Mouse (Mus musculus): ENCODE data around the gene Phospho2.

Phospho2 gene

GRCm38 (mm10) chr2:69823129-69823677, 33.8 kb downstream of the Phospho2 start:
- ATAC-seq (ENCODE audit: low TSS enrichment), result peak; percentile 68

GRCm38 (mm10) chr2:69825898-69826297, 36.5 kb downstream of the Phospho2 start:
- ATAC-seq (ENCODE audit: low TSS enrichment), result no peak

DNA sequence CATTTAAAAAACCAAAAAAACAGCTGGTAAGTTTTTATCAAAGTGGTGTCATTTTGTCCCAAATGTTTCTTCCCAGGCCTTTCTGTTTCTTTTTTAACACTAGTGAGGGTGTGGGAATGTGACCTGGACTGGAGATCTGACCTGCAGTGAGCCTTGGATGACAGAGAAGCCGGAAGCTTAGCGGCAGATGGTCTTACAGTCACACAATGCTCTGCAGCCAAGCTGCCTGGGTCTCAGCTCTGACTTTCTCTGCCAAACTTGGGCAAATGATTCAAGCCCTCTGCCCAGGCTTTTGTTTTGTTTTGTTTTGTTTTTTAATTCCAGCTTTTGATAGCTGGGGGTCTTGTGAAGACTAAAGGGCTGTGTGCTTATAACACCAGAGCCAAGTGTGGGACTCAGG, 37.0 kb downstream of the Phospho2 start:
- no peak for ATAC-seq (ENCODE audit: low TSS enrichment)

DNA sequence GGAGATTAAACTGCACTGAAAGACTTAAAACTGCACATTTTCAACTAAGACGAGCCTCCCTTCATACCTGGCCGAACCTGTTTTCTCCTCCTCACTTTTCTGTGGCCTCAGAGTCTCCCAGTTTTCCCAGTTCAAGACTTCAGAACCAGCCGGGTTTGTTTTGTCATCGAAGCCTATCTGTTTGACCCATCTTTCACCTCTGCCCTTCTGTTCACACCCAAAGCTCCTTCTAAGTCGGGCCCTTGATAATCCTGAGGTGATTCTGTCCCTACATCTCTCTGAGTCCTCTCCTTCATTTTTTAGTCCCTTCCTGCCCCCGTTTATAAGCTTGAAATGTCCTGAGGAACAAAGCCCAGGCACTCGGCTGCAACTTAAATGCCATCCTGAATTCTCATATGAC, 38.6 kb downstream of the Phospho2 start:
- ATAC-seq (ENCODE audit: low TSS enrichment), result no peak

GRCm38 (mm10) chr2:69829680-69830079, 40.3 kb downstream of the Phospho2 start:
- ATAC-seq (ENCODE audit: low TSS enrichment), result no peak

DNA sequence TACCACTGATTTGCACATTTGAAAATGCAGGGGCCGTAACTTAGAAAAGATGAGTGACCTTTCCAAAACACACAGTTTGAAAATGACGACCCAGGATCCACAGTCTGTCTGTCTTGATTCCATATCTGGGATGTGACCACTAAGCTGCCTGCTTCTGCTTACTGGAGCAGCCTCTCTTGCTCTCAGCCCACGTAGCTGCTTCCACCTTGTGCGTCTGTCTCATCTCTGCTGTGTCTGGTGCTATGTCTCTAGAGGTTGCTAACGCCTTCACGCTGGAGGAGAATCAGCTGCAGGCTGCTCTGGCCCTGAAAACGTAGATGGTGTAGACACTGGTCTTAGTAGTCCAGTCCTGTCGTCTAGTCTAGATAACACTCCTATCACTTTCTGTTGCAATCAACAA, 40.7 kb downstream of the Phospho2 start:
- peak; percentile 78; the same call in 1 of the 2 replicates for ATAC-seq (ENCODE audit: low TSS enrichment)

- ATAC-seq (ENCODE audit: low TSS enrichment), result no peak
Observed at GRCm38 (mm10) chr2:69837244-69837967, 48.0 kb downstream of the Phospho2 start.

DNA sequence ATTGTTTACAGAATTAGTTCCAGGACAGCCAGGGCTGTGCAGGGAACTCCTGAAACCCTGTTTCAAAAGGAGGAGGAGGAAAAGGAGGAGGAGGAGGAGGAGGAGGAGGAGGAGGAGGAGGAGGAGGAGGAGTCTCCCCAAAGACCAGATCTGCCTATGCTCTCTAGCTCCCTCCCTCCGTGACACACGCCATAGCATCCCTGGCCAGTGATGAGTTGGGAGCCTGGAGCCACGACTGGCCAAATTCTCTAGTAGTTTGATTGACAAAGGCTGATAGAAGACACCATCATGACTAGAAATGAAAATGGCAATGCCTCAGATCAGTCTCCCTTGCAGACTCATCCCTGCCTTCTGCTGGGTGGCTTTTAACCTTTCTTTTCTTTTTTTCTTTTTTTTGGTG, 48.6 kb downstream of the Phospho2 start:
- ATAC-seq (ENCODE audit: low TSS enrichment), result no peak

- no peak for ATAC-seq (ENCODE audit: low TSS enrichment)
Observed at GRCm38 (mm10) chr2:69838707-69839106, 49.3 kb downstream of the Phospho2 start.

DNA sequence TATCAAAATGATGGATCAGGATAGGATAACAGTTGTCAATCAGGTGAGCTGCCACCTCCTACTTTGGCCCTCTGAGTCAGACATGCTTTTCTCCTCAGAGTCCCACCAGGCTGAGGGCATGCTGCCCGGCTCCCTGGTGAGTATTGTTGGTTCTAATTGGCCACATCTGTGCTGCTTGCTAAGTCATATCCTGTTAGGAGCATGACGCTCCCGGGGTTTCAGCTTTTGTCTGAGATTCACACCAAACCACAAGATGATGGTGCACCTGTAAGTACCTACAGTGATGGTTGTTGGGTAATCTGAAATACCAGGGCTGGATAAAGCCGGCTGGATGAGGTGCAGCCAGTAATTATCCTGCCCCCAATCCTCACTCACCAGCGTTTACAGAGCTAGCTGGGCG, 50.8 kb downstream of the Phospho2 start:
- ATAC-seq (ENCODE audit: low TSS enrichment), result peak; percentile 64

DNA sequence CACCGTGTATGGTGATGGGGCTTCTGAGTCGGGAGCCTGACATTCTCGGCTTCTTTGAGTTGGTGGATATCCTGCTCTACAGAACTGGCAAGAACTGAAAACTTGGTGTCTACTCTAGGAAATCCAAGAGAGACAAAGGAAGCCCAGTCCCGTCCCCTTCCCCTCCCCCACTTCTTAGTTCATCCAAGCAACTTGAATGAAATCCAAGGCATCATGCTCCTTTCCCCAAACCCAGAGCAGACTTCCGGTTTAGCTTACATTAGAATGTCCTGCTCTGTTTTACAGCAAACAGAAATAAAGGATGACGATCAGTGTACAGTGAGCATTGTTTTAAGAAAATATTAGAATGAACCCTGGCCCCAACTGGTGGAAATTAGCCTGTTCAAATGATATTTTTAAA, 59.8 kb downstream of the Phospho2 start:
- ATAC-seq (ENCODE audit: low TSS enrichment), result no peak

All from frontal cortex, adult (tissue).